Mouse (Mus musculus) B cell, adult 62 days (primary cell): Measurements from ENCODE around the gene Gm15097. TPM values are rescaled to one million over a fixed set of nuclear protein-coding genes. Genes with fewer than 3 reads are reported as not detected.

Experiments used
- total RNA-seq: library from RNA; stranded (reverse); gene quantifications from 4 replicates; pipeline ENCODE4 v1.2.4, GENCODE M21; 2023

Gm15097 gene
- total RNA-seq = not detected in 4 replicates

GRCm38 (mm10) chrX:149784173-149784572 is at the start of gene Gm15097:
Gene Gm15097, plus strand, starts transcription at chrX:149784473.

Other genes starting within 250 kb of the Gm15097 start
- not detected in 4 replicates for gene Gm10439, start 189.9 kb upstream of the Gm15097 start, total RNA-seq
- gene Gm15091, start 157.2 kb downstream of the Gm15097 start, total RNA-seq = not detected in 4 replicates